Mouse (Mus musculus) limb, embryonic 13.5 days (tissue): ENCODE results near the gene Krt20. TPM values are rescaled to one million over a fixed set of nuclear protein-coding genes. Genes with fewer than 3 reads are reported as not detected.
A peak's percentile ranks its signal among the peaks of the same experiment; 100 is the strongest.

ENCODE experiments used
- ATAC-seq: fragments of 200-750 bp; cut with Nextera tagmentation; 2 replicates; pipeline ENCODE4 v1.8.0; 2017; ENCODE audit warnings: low read depth, moderate number of reproducible peaks, moderate TSS enrichment; ENCODE audit not compliant: low FRiP score
- H3K27ac ChIP-seq: fragments of 300-500 bp; sonication (generic); 2 replicates; pipeline ENCODE4 v1.5.1; 2015; ENCODE audit warnings: inconsistent platforms, mild to moderate bottlenecking, moderate library complexity
- H3K27me3 ChIP-seq: fragments of 300-500 bp; sonication (generic); 2 replicates; pipeline ENCODE4 v1.6.1; 2015; ENCODE audit warnings: mild to moderate bottlenecking, inconsistent platforms
- H3K36me3 ChIP-seq: fragments of 300-500 bp; sonication (generic); 2 replicates; pipeline ENCODE4 v1.6.1; 2015; ENCODE audit warnings: inconsistent platforms, mild to moderate bottlenecking, moderate library complexity
- H3K4me1 ChIP-seq: fragments of 300-500 bp; sonication (generic); 2 replicates; pipeline ENCODE4 v1.6.1; 2015; ENCODE audit warnings: inconsistent platforms
- H3K4me2 ChIP-seq: fragments of 300-500 bp; sonication (generic); replicated peaks from 2 replicates; pipeline ENCODE4 v1.6.1; 2015; ENCODE audit warnings: inconsistent platforms, mild to moderate bottlenecking, moderate library complexity
- H3K4me3 ChIP-seq: fragments of 300-500 bp; sonication (generic); 2 replicates; pipeline ENCODE4 v1.5.1; 2015; ENCODE audit warnings: moderate library complexity, mild to moderate bottlenecking, inconsistent platforms
- H3K9ac ChIP-seq: fragments of 300-500 bp; sonication (generic); 2 replicates; pipeline ENCODE4 v1.6.1; 2015; ENCODE audit warnings: mild to moderate bottlenecking, inconsistent platforms
- H3K9me3 ChIP-seq: fragments of 300-500 bp; sonication (generic); 2 replicates; pipeline ENCODE4 v1.6.1; 2016; ENCODE audit warnings: inconsistent platforms
- WGBS: fragments of 180-500 bp; shearing (Covaris S2); methylation state at CpG from one replicate; pipeline ENCODE4 v1.1.7; 2015; 5-methylcytosine and 5-hydroxymethylcytosine counted together
- polyA plus RNA-seq: library from polyadenylated mRNA; unstranded; fragments of >200 nt; fragmentation: Nextera tagmentation; extraction: Ambion mirVana; gene quantifications from 2 replicates; pipeline ENCODE4 v1.2.1, GENCODE M21; 2015

Gene Krt20
- polyA plus RNA-seq, 1 experiment from 2014 or later: 0.47 TPM

GRCm38 (mm10) chr11:99399956-99400549 lies 37.9 kb downstream of the Krt20 start:
- Histone ChIP-seq H3K36me3 (no peaks in the 10 kb centered on the region), H3K9ac (no peak overlapping the region), H3K27ac (no peak overlapping the region), H3K4me1 (no peaks in the 10 kb centered on the region), H3K27me3 (peaks cover 17% of the 10 kb centered on the region; the same call in 1 of the 2 replicates), H3K4me2 (no peak overlapping the region), H3K4me3 (no peak overlapping the region), H3K9me3 (no peaks in the 10 kb centered on the region)
- WGBS: 86% methylated on average over 13 of the region's 13 CpGs
- ATAC-seq: no peak

- no peaks in the 10 kb centered on the region for H3K9me3 ChIP-seq
- 67% methylated on average over 8 of the region's 8 CpGs for WGBS
- peaks cover 17% of the 10 kb centered on the region; the same call in 1 of the 2 replicates for H3K27me3 ChIP-seq
- no peak overlapping the region for H3K9ac ChIP-seq
- no peak overlapping the region for H3K27ac ChIP-seq
- no peaks in the 10 kb centered on the region for H3K4me1 ChIP-seq
- ATAC-seq: no peak
- no peak overlapping the region for H3K4me2 ChIP-seq
- no peaks in the 10 kb centered on the region for H3K36me3 ChIP-seq
- no peak overlapping the region for H3K4me3 ChIP-seq
These were observed 39.1 kb downstream of the Krt20 start for GRCm38 (mm10) chr11:99398832-99399231.

GRCm38 (mm10) chr11:99398084-99398483 lies 39.9 kb downstream of the Krt20 start:
- no peak overlapping the region for H3K4me3 ChIP-seq
- H3K27me3 ChIP-seq: peaks cover 14% of the 10 kb centered on the region; the same call in 1 of the 2 replicates
- no peaks in the 10 kb centered on the region for H3K36me3 ChIP-seq
- no peak overlapping the region for H3K4me2 ChIP-seq
- no peak overlapping the region for H3K27ac ChIP-seq
- no peak overlapping the region for H3K9ac ChIP-seq
- H3K4me1 ChIP-seq: no peaks in the 10 kb centered on the region
- 77% methylated on average over 3 of the region's 3 CpGs for WGBS
- ATAC-seq: no peak
- no peaks in the 10 kb centered on the region for H3K9me3 ChIP-seq

- WGBS: 82% methylated on average over 2 of the region's 2 CpGs
- no peak overlapping the region for H3K9ac ChIP-seq
- no peak overlapping the region for H3K4me3 ChIP-seq
- no peaks in the 10 kb centered on the region for H3K36me3 ChIP-seq
- H3K27ac ChIP-seq: no peak overlapping the region
- H3K4me1 ChIP-seq: no peaks in the 10 kb centered on the region
- no peak overlapping the region for H3K4me2 ChIP-seq
- H3K9me3 ChIP-seq: no peaks in the 10 kb centered on the region
- ATAC-seq: no peak
- H3K27me3 ChIP-seq: peaks cover 14% of the 10 kb centered on the region; the same call in 1 of the 2 replicates
These were observed 41.3 kb downstream of the Krt20 start for GRCm38 (mm10) chr11:99396661-99397060.

GRCm38 (mm10) chr11:99396034-99396433 lies 41.9 kb downstream of the Krt20 start:
- 32% methylated on average over 3 of the region's 3 CpGs for WGBS
- H3K27ac ChIP-seq: no peak overlapping the region
- no peaks in the 10 kb centered on the region for H3K9me3 ChIP-seq
- H3K4me1 ChIP-seq: no peaks in the 10 kb centered on the region
- no peak overlapping the region for H3K4me2 ChIP-seq
- H3K27me3 ChIP-seq: peaks cover 14% of the 10 kb centered on the region; the same call in 1 of the 2 replicates
- no peak overlapping the region for H3K9ac ChIP-seq
- no peak for ATAC-seq
- no peaks in the 10 kb centered on the region for H3K36me3 ChIP-seq
- no peak overlapping the region for H3K4me3 ChIP-seq

- no peak for ATAC-seq
- 86% methylated on average over 10 of the region's 10 CpGs for WGBS
These were observed 45.5 kb downstream of the Krt20 start for GRCm38 (mm10) chr11:99392492-99392891.

GRCm38 (mm10) chr11:99391375-99391774 lies 46.6 kb downstream of the Krt20 start:
- H3K27me3 ChIP-seq: no peaks in the 10 kb centered on the region; the same call in 1 of the 2 replicates
- WGBS: 79% methylated on average over 6 of the region's 6 CpGs
- no peak overlapping the region for H3K4me3 ChIP-seq
- no peaks in the 10 kb centered on the region for H3K9me3 ChIP-seq
- H3K4me2 ChIP-seq: no peak overlapping the region
- H3K27ac ChIP-seq: no peak overlapping the region
- no peak overlapping the region for H3K9ac ChIP-seq
- H3K4me1 ChIP-seq: peaks cover 5% of the 10 kb centered on the region; the same call in 1 of the 2 replicates
- no peak for ATAC-seq
- H3K36me3 ChIP-seq: no peaks in the 10 kb centered on the region

More at GRCm38 (mm10) chr11:99392492-99392891, 45.5 kb downstream of the Krt20 start:
- no peak overlapping the region for H3K4me2 ChIP-seq
- no peaks in the 10 kb centered on the region for H3K9me3 ChIP-seq
- no peak overlapping the region for H3K27ac ChIP-seq
- H3K4me3 ChIP-seq: no peak overlapping the region
- no peaks in the 10 kb centered on the region for H3K4me1 ChIP-seq
- no peak overlapping the region for H3K9ac ChIP-seq
- no peaks in the 10 kb centered on the region for H3K36me3 ChIP-seq
- H3K27me3 ChIP-seq: no peaks in the 10 kb centered on the region; the same call in 1 of the 2 replicates

GRCm38 (mm10) chr11:99390866-99391265 lies 47.1 kb downstream of the Krt20 start:
- no peak for ATAC-seq
- no peak overlapping the region for H3K4me3 ChIP-seq
- H3K27ac ChIP-seq: no peak overlapping the region

GRCm38 (mm10) chr11:99389264-99389663 lies 48.7 kb downstream of the Krt20 start, which contains the start of gene Krt10:
Gene Krt10, minus strand, starts transcription at chr11:99389364.
- Histone ChIP-seq H3K4me3 (no peak within 1 kb of the TSS), H3K9me3 (no peaks in the 10 kb centered on the region), H3K9ac (no peak within 1 kb of the TSS; the same call in 1 of the 2 replicates), H3K27ac (no peak within 1 kb of the TSS), H3K4me1 (peaks cover 5% of the 10 kb centered on the region; the same call in 1 of the 2 replicates), H3K36me3 (no peaks in the 10 kb centered on the region), H3K4me2 (no peak within 1 kb of the TSS), H3K27me3 (peaks cover 1% of the 10 kb centered on the region; the same call in 1 of the 2 replicates)
- 82% methylated on average over 4 of the region's 4 CpGs for WGBS
- ATAC-seq: no peak

More at GRCm38 (mm10) chr11:99390866-99391265, 47.1 kb downstream of the Krt20 start:
- 76% methylated on average over 7 of the region's 7 CpGs for WGBS
- Histone ChIP-seq H3K36me3 (no peaks in the 10 kb centered on the region), H3K9me3 (no peaks in the 10 kb centered on the region), H3K4me2 (no peak overlapping the region), H3K4me1 (peaks cover 5% of the 10 kb centered on the region; the same call in 1 of the 2 replicates), H3K9ac (no peak overlapping the region), H3K27me3 (no peaks in the 10 kb centered on the region; the same call in 1 of the 2 replicates)

GRCm38 (mm10) chr11:99388661-99389060 lies 49.3 kb downstream of the Krt20 start:
- peaks cover 5% of the 10 kb centered on the region; the same call in 1 of the 2 replicates for H3K4me1 ChIP-seq
- no peak overlapping the region for H3K9ac ChIP-seq
- peaks cover 3% of the 10 kb centered on the region; the same call in 1 of the 2 replicates for H3K27me3 ChIP-seq
- H3K27ac ChIP-seq: no peak overlapping the region
- 92% methylated on average over 18 of the region's 18 CpGs for WGBS
- no peak overlapping the region for H3K4me2 ChIP-seq
- no peak overlapping the region for H3K4me3 ChIP-seq
- no peaks in the 10 kb centered on the region for H3K9me3 ChIP-seq
- no peaks in the 10 kb centered on the region for H3K36me3 ChIP-seq
- ATAC-seq: no peak

GRCm38 (mm10) chr11:99385813-99386721 lies 51.9 kb downstream of the Krt20 start:
- Histone ChIP-seq H3K27me3 (peaks cover 17% of the 10 kb centered on the region), H3K4me1 (peaks cover 5% of the 10 kb centered on the region; the same call in 1 of the 2 replicates), H3K27ac (peak overlapping the region; percentile 98), H3K36me3 (no peaks in the 10 kb centered on the region), H3K9ac (peak overlapping the region; percentile 84), H3K4me3 (peak overlapping the region; percentile 60), H3K9me3 (no peaks in the 10 kb centered on the region), H3K4me2 (peak overlapping the region; percentile 72)
- peak; percentile 91 for ATAC-seq
- under 1% methylated on average over 70 of the region's 71 CpGs for WGBS

GRCm38 (mm10) chr11:99379568-99379967 lies 58.4 kb downstream of the Krt20 start:
- ATAC-seq: no peak
- 16% methylated on average over 5 of the region's 5 CpGs for WGBS
- peaks cover 17% of the 10 kb centered on the region for H3K27me3 ChIP-seq

More at GRCm38 (mm10) chr11:99379568-99379967, 58.4 kb downstream of the Krt20 start:
- H3K36me3 ChIP-seq: no peaks in the 10 kb centered on the region
- H3K27ac ChIP-seq: no peak overlapping the region
- no peak overlapping the region for H3K9ac ChIP-seq
- H3K9me3 ChIP-seq: no peaks in the 10 kb centered on the region
- H3K4me1 ChIP-seq: no peaks in the 10 kb centered on the region
- no peak overlapping the region for H3K4me2 ChIP-seq
- no peak overlapping the region for H3K4me3 ChIP-seq
